Mouse (Mus musculus) CH12.LX (cell line): ENCODE results near the gene Sfxn5. TPM values are rescaled to one million over a fixed set of nuclear protein-coding genes. Genes with fewer than 3 reads are reported as not detected.

Experiments
- DNase-seq: peaks from one replicate; pipeline ENCODE4 v3.0.0-alpha.2; 2013; ENCODE audit errors: extremely low read depth
- H3K27ac ChIP-seq: 2 replicates; pipeline ENCODE4 v1.5.1; 2012; ENCODE audit warnings: low read depth, mild to moderate bottlenecking, control low read depth, moderate library complexity; ENCODE audit not compliant: insufficient read depth
- H3K27me3 ChIP-seq: replicated peaks from 2 replicates; pipeline ENCODE3; 2012; ENCODE audit warnings: inconsistent platforms
- H3K36me3 ChIP-seq, 2 experiments: replicated peaks in 1 of 2; 2 replicates each; pipeline versions ENCODE3 to v1.6.1; 2012; ENCODE audit warnings: inconsistent platforms in 1 of 2, low read length in 1 of 2, mild to moderate bottlenecking in 1 of 2, mixed read lengths in 1 of 2, moderate library complexity in 1 of 2; ENCODE audit not compliant: control insufficient read depth in 1 of 2, insufficient read depth in 1 of 2
- H3K4me1 ChIP-seq, 2 experiments: 2 replicates each; pipeline ENCODE4 v1.6.1; 2012; ENCODE audit warnings: inconsistent platforms in 1 of 2, moderate library complexity in 1 of 2; ENCODE audit not compliant: insufficient read depth in 2 of 2, control insufficient read depth in 1 of 2
- H3K4me2 ChIP-seq: 2 replicates; pipeline ENCODE4 v1.6.1; 2012; ENCODE audit warnings: low read depth, mild to moderate bottlenecking, control low read depth; ENCODE audit not compliant: poor library complexity, insufficient read depth, severe bottlenecking
- H3K4me3 ChIP-seq, 3 experiments: fragments of 150-350 bp in 1 of 3; sonication (generic) in 1 of 3; replicated peaks in 1 of 3; 2 replicates each; pipeline versions ENCODE3 to v1.5.1; 2011 to 2012; ENCODE audit warnings: low read depth in 2 of 3, low read length in 2 of 3, mild to moderate bottlenecking in 2 of 3, moderate library complexity in 2 of 3, control low read depth in 1 of 3, improper control_type of control experiment in 1 of 3, inconsistent platforms in 1 of 3, mixed read lengths in 1 of 3; ENCODE audit not compliant: poor library complexity in 1 of 3
- H3K79me2 ChIP-seq: replicated peaks from 2 replicates; pipeline ENCODE4 v1.6.1; 2012; ENCODE audit warnings: mild to moderate bottlenecking, moderate library complexity; ENCODE audit not compliant: control insufficient read depth, poor library complexity, insufficient read depth, severe bottlenecking; ENCODE audit errors: extremely low read depth
- H3K9ac ChIP-seq: 2 replicates; pipeline ENCODE4 v1.6.1; 2012; ENCODE audit warnings: low read depth, mild to moderate bottlenecking, control low read depth, moderate library complexity; ENCODE audit not compliant: insufficient read depth
- H3K9me3 ChIP-seq: replicated peaks from 2 replicates; pipeline ENCODE3; 2012; ENCODE audit warnings: low read length, inconsistent platforms, mixed read lengths
- BHLHE40 ChIP-seq: IDR thresholded peaks from 2 replicates; pipeline ENCODE4 v1.6.1; 2011; ENCODE audit warnings: mild to moderate bottlenecking, low read depth, low read length, improper control_type of control experiment
- CHD1 ChIP-seq: IDR thresholded peaks from 2 replicates; pipeline ENCODE4 v1.6.1; 2012; ENCODE audit warnings: low read depth, low read length, improper control_type of control experiment, inconsistent platforms
- CHD2 ChIP-seq: IDR thresholded peaks from 2 replicates; pipeline ENCODE4 v1.6.1; 2011; ENCODE audit warnings: low read length, improper control_type of control experiment
- EP300 ChIP-seq: IDR thresholded peaks from 2 replicates; pipeline ENCODE4 v1.6.1; 2011; ENCODE audit warnings: low read length, improper control_type of control experiment
- ETS1 ChIP-seq: conservative IDR thresholded peaks from 2 replicates; pipeline ENCODE4 v1.6.1; 2012; ENCODE audit warnings: low read depth, mild to moderate bottlenecking, inconsistent platforms, low read length, improper control_type of control experiment, moderate library complexity
- HCFC1 ChIP-seq: IDR thresholded peaks from 2 replicates; pipeline ENCODE4 v1.6.1; 2012; ENCODE audit warnings: low read depth, mild to moderate bottlenecking, inconsistent platforms, low read length, improper control_type of control experiment
- IRF4 ChIP-seq: IDR thresholded peaks from 2 replicates; pipeline ENCODE4 v1.6.1; 2014; ENCODE audit warnings: low read depth, mild to moderate bottlenecking, inconsistent platforms, low read length, improper control_type of control experiment
- JUN ChIP-seq: IDR thresholded peaks from 2 replicates; pipeline ENCODE4 v1.6.1; 2011; ENCODE audit warnings: low read depth, mild to moderate bottlenecking, low read length, improper control_type of control experiment, moderate library complexity; ENCODE audit not compliant: insufficient read depth
- MAFK ChIP-seq: IDR thresholded peaks from 2 replicates; pipeline ENCODE4 v1.6.1; 2011; ENCODE audit warnings: low read length, improper control_type of control experiment; ENCODE audit not compliant: insufficient replicate concordance
- MEF2A ChIP-seq: IDR thresholded peaks from 2 replicates; pipeline ENCODE4 v1.6.1; 2014; ENCODE audit warnings: low read depth, mild to moderate bottlenecking, inconsistent platforms, low read length, improper control_type of control experiment, borderline replicate concordance
- MXI1 ChIP-seq: IDR thresholded peaks from 2 replicates; pipeline ENCODE4 v1.6.1; 2011; ENCODE audit warnings: mild to moderate bottlenecking, low read depth, low read length, improper control_type of control experiment
- MYC ChIP-seq: IDR thresholded peaks from 2 replicates; pipeline ENCODE4 v1.6.1; 2011; ENCODE audit warnings: low read depth, mild to moderate bottlenecking, improper control_type of control experiment, low read length
- NRF1 ChIP-seq: IDR thresholded peaks from 2 replicates; pipeline ENCODE4 v1.6.1; 2014; ENCODE audit warnings: low read depth, mild to moderate bottlenecking, inconsistent platforms, low read length, improper control_type of control experiment, moderate library complexity
- PAX5 ChIP-seq: IDR thresholded peaks from 2 replicates; pipeline ENCODE4 v1.6.1; 2012; ENCODE audit warnings: low read length, inconsistent platforms, mixed read lengths
- RAD21 ChIP-seq: IDR thresholded peaks from 2 replicates; pipeline ENCODE4 v1.6.1; 2011; ENCODE audit warnings: low read depth, mild to moderate bottlenecking, low read length, improper control_type of control experiment, moderate library complexity
- RCOR1 ChIP-seq: conservative IDR thresholded peaks from 2 replicates; pipeline ENCODE4 v1.6.1; 2012; ENCODE audit warnings: low read depth, mild to moderate bottlenecking, inconsistent platforms, low read length, improper control_type of control experiment
- SIN3A ChIP-seq: IDR thresholded peaks from 2 replicates; pipeline ENCODE4 v1.6.1; 2012; ENCODE audit warnings: low read length, improper control_type of control experiment, inconsistent platforms
- SMC3 ChIP-seq: IDR thresholded peaks from 2 replicates; pipeline ENCODE4 v1.6.1; 2011; ENCODE audit warnings: low read depth, low read length, improper control_type of control experiment
- TBP ChIP-seq: conservative IDR thresholded peaks from 2 replicates; pipeline ENCODE4 v1.6.1; 2011; ENCODE audit warnings: low read depth, low read length, improper control_type of control experiment
- TCF12 ChIP-seq: IDR thresholded peaks from 2 replicates; pipeline ENCODE4 v1.6.1; 2014; ENCODE audit warnings: low read depth, mild to moderate bottlenecking, inconsistent platforms, low read length, improper control_type of control experiment
- UBTF ChIP-seq: IDR thresholded peaks from 2 replicates; pipeline ENCODE4 v1.6.1; 2012; ENCODE audit warnings: low read depth, mild to moderate bottlenecking, inconsistent platforms, low read length, improper control_type of control experiment, moderate library complexity
- USF1 ChIP-seq: IDR thresholded peaks from 2 replicates; pipeline ENCODE4 v1.6.1; 2014; ENCODE audit warnings: low read depth, mild to moderate bottlenecking, inconsistent platforms, low read length, improper control_type of control experiment
- ZC3H11A ChIP-seq: IDR thresholded peaks from 2 replicates; pipeline ENCODE4 v1.6.1; 2012; ENCODE audit warnings: low read depth, mild to moderate bottlenecking, inconsistent platforms, low read length, improper control_type of control experiment
- ZKSCAN1 ChIP-seq: IDR thresholded peaks from 2 replicates; pipeline ENCODE4 v1.6.1; 2012; ENCODE audit warnings: low read depth, inconsistent platforms, low read length, improper control_type of control experiment, borderline replicate concordance
- ZNF384 ChIP-seq: IDR thresholded peaks from 2 replicates; pipeline ENCODE4 v1.6.1; 2012; ENCODE audit warnings: low read depth, low read length, improper control_type of control experiment, inconsistent platforms
- dilution Hi-C: fragments of 300-500 bp; cut with MboI; formaldehyde crosslinking; loops from 2 replicates; pipeline ENCODE4 v1.14.3; 2020; ENCODE audit warnings: low sequenced_read_pairs; ENCODE audit not compliant: extremely low pct_unique_long_range_greater_than_20kb, extremely low pct_ligation_motif_present
- in situ Hi-C: fragments of 300-500 bp; cut with MboI; formaldehyde crosslinking; loops from 3 replicates; pipeline ENCODE4 v1.14.3; 2019; ENCODE audit warnings: low sequenced_read_pairs, low pct_ligation_motif_present, low pct_unique_long_range_greater_than_20kb, mixed read lengths
- polyA plus RNA-seq: library from polyadenylated mRNA; unstranded; fragments of >175 nt; gene quantifications from 2 replicates; pipeline ENCODE4 v1.2.1, GENCODE M21; 2012; ENCODE audit warnings: low read depth; ENCODE audit not compliant: insufficient read length
- total RNA-seq, 2 experiments: library from RNA; depleted of rRNA; stranded (reverse); fragments of 300-350 nt in 1 of 2; fragments of >200 nt in 1 of 2; gene quantifications; 2 replicates each; pipeline ENCODE4 v1.2.3; 2012 to 2014

Gene Sfxn5
- total and polyA plus RNA-seq, 3 experiments: 0.55 to 0.93 (median 0.66) TPM

GRCm38 (mm10) chr6:85368722-85369121 lies 35.5 kb upstream of the Sfxn5 start:
- DNase-seq: no peak
- TF ChIP-seq EP300: no peak
- TF ChIP-seq UBTF: no peak
- no peak for TF ChIP-seq ZKSCAN1
- TF ChIP-seq MAFK: no peak
- no peak for TF ChIP-seq TCF12
- no peak for TF ChIP-seq SMC3
- no peak for TF ChIP-seq ETS1
- no peak for TF ChIP-seq ZNF384
- TF ChIP-seq, all 38 proteins: peak for 0
- no peak overlapping the region for H3K9ac ChIP-seq
- H3K4me3 ChIP-seq: no peak overlapping the region
- H3K9me3 ChIP-seq: peaks cover under 1% of the 10 kb centered on the region
- dilution Hi-C loops (no loop called here), in situ Hi-C loops (no loop called here)
- H3K27me3 ChIP-seq: peaks cover 93% of the 10 kb centered on the region
- H3K4me1 ChIP-seq: no peaks in the 10 kb centered on the region
- H3K79me2 ChIP-seq: no peaks in the 10 kb centered on the region
- no peaks in the 10 kb centered on the region for H3K36me3 ChIP-seq
- no peak overlapping the region for H3K27ac ChIP-seq
- no peak overlapping the region for H3K4me2 ChIP-seq

DNA sequence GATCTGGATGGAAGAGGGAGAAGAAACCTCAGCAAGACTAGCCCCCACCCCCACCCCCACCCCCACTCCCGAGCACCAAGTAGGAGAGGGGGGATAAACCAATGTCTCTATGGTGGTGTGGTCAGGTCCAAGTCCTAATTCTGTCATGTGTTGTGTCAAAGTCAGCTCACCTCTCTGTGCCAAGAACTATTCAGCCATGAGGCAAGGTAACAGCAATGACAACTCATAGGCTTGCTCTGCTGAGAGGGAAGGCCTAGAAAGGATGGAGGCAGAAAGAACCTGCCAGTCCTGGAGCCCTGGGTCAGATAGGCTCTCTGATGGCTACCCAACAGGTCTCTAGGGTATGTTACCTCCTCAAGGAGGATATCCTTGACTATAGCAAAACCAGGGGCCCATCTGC lies 34.9 kb upstream of the Sfxn5 start:
- peaks cover 90% of the 10 kb centered on the region for H3K27me3 ChIP-seq
- TF ChIP-seq SIN3A (no peak), USF1 (no peak), CHD2 (no peak)
- in situ Hi-C loops (no loop called here), dilution Hi-C loops (no loop called here)
- no peaks in the 10 kb centered on the region for H3K79me2 ChIP-seq
- no peaks in the 10 kb centered on the region for H3K36me3 ChIP-seq
- peaks cover 2% of the 10 kb centered on the region for H3K9me3 ChIP-seq
- no peak for DNase-seq
- no peak overlapping the region for H3K27ac ChIP-seq
- no peak overlapping the region for H3K4me3 ChIP-seq
- no peak overlapping the region for H3K9ac ChIP-seq
- H3K4me2 ChIP-seq: no peak overlapping the region
- no peaks in the 10 kb centered on the region for H3K4me1 ChIP-seq

DNA sequence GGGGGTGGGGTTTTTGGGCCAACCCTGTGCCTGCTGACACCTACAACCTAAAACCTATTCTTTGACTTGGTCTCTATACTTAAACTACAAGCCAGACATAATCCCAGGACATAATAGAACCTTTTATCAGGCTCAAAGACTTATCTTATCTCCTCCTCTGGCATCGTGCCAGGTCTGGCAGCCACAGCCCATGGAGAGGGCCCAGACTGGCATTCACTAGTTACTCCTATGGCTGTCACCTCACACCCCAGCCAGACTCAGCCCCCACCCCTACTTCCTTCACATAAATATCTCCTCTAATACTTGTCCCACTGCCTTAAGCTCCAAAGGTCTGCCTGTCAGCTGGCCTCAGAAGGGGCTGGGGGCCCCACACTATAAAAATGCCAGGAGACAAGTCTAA lies 33.2 kb upstream of the Sfxn5 start:
- dilution Hi-C loops: no loop called here
- in situ Hi-C loops: no loop called here
- Histone ChIP-seq H3K27ac (no peak overlapping the region), H3K79me2 (no peaks in the 10 kb centered on the region), H3K9ac (no peak overlapping the region), H3K9me3 (peaks cover 2% of the 10 kb centered on the region), H3K36me3 (no peaks in the 10 kb centered on the region), H3K4me2 (no peak overlapping the region), H3K4me1 (no peaks in the 10 kb centered on the region), H3K27me3 (peaks cover 76% of the 10 kb centered on the region), H3K4me3 (no peak overlapping the region)
- TF ChIP-seq IRF4: no peak
- no peak for TF ChIP-seq RCOR1
- no peak for TF ChIP-seq PAX5
- no peak for TF ChIP-seq MAFK
- no peak for TF ChIP-seq ETS1
- no peak for TF ChIP-seq CHD1
- TF ChIP-seq HCFC1: no peak
- TF ChIP-seq ZC3H11A: no peak
- no peak for TF ChIP-seq CHD2
- TF ChIP-seq BHLHE40: no peak
- TF ChIP-seq ZNF384: no peak
- no peak for TF ChIP-seq MEF2A
- no peak for TF ChIP-seq RAD21
- no peak for TF ChIP-seq MYC
- TF ChIP-seq TBP: no peak
- TF ChIP-seq UBTF: no peak
- TF ChIP-seq MXI1: no peak
- TF ChIP-seq JUN: no peak
- TF ChIP-seq USF1: no peak
- TF ChIP-seq NRF1: no peak
- no peak for DNase-seq
